In genomic region chr6:95202291-95202790, GRCm38 (mm10) we compare ENCODE assay signal across 10 mouse cellular contexts.
DNase-seq lines count a peak whose midpoint lies in the region; ATAC-seq lines count a peak whose summit lies in the region.
"Had no signal": no experiment of that assay in that cellular context is flagged by ENCODE, and none has a peak within 500 bp of the region (broad histone marks: within the 10 kb centered on the region; RNA-seq: fewer than 3 reads in every experiment).

No protein-coding gene starts in this region.

- H3K27ac ChIP-seq in embryonic facial prominence, embryonic 12.5 days: peak overlapping the region; percentile 83
- peak overlapping the region; percentile 65 for H3K27ac ChIP-seq in hindbrain, embryonic 13.5 days
- peak overlapping the region; percentile 74 for H3K27ac ChIP-seq in midbrain, embryonic 14.5 days (replicated peaks; ENCODE audit: low read depth, low read length)
- H3K27ac ChIP-seq: liver, embryonic 15.5 days had no signal

- no peak overlapping the region for H3K4me3 ChIP-seq in embryonic facial prominence, embryonic 12.5 days
- no peak overlapping the region for H3K4me3 ChIP-seq in hindbrain, embryonic 13.5 days
- H3K4me3 ChIP-seq in midbrain, embryonic 14.5 days (replicated peaks; ENCODE audit: low read depth, low read length): 0 out of 2 replicates have a peak overlapping the region, but pooled peaks have one; percentile 5
- H3K4me3 ChIP-seq: liver, embryonic 15.5 days had no signal

- H3K36me3 ChIP-seq in embryonic facial prominence, embryonic 12.5 days: no peaks in the 10 kb centered on the region
- no peaks in the 10 kb centered on the region for H3K36me3 ChIP-seq in hindbrain, embryonic 13.5 days
- H3K36me3 ChIP-seq in midbrain, embryonic 14.5 days (ENCODE audit: control insufficient read depth, insufficient read depth, low read length): no peaks in the 10 kb centered on the region
- H3K36me3 ChIP-seq: liver, embryonic 15.5 days had no signal

- no peaks in the 10 kb centered on the region for H3K9me3 ChIP-seq in embryonic facial prominence, embryonic 12.5 days
- no peaks in the 10 kb centered on the region for H3K9me3 ChIP-seq in hindbrain, embryonic 13.5 days
- no peaks in the 10 kb centered on the region for H3K9me3 ChIP-seq in midbrain, embryonic 14.5 days (ENCODE audit: control insufficient read depth, low read length)
- H3K9me3 ChIP-seq: liver, embryonic 15.5 days had no signal

- H3K9ac ChIP-seq in embryonic facial prominence, embryonic 12.5 days: no peak overlapping the region
- no peak overlapping the region for H3K9ac ChIP-seq in hindbrain, embryonic 13.5 days
- H3K9ac ChIP-seq in midbrain, embryonic 14.5 days (replicated peaks; ENCODE audit: low read length): no peak overlapping the region
- H3K9ac ChIP-seq: liver, embryonic 15.5 days had no signal

- H3K4me1 ChIP-seq in embryonic facial prominence, embryonic 12.5 days: peaks cover 28% of the 10 kb centered on the region
- peaks cover 24% of the 10 kb centered on the region for H3K4me1 ChIP-seq in hindbrain, embryonic 13.5 days (replicated peaks)
- peaks cover 20% of the 10 kb centered on the region for H3K4me1 ChIP-seq in midbrain, embryonic 14.5 days (ENCODE audit: control insufficient read depth, insufficient read depth, low read length)
- H3K4me1 ChIP-seq: liver, embryonic 15.5 days had no signal

- ATAC-seq in embryonic facial prominence, embryonic 12.5 days (ENCODE audit: insufficient number of reproducible peaks, insufficient read depth, low FRiP score, low TSS enrichment): peak; percentile 69
- ATAC-seq in hindbrain, embryonic 13.5 days (ENCODE audit: low FRiP score): peak; percentile 84
- peak; percentile 72; the same call in 1 of the 2 replicates for ATAC-seq in midbrain, embryonic 14.5 days (ENCODE audit: low FRiP score, low TSS enrichment)

- peak; percentile 22 for DNase-seq in brain, embryonic 18.5 days (ENCODE audit: low read depth, low spot score)
- peak; percentile 77 for DNase-seq in midbrain, embryonic 14.5 days
- DNase-seq in thymus, adult 18-20 months: no peak
- DNase-seq in cerebellum, postnatal 36 days: no peak
- no peak for DNase-seq in lung, postnatal 10 days
- DNase-seq: adrenal gland, adult 8-10 months; gastrocnemius, postnatal 36 days had no signal

- H3K27me3 ChIP-seq in embryonic facial prominence, embryonic 12.5 days: no peaks in the 10 kb centered on the region
- H3K27me3 ChIP-seq in hindbrain, embryonic 13.5 days: no peaks in the 10 kb centered on the region
- H3K27me3 ChIP-seq in midbrain, embryonic 14.5 days (ENCODE audit: control insufficient read depth, insufficient read depth, low read length): peaks cover 5% of the 10 kb centered on the region; the same call in 1 of the 2 replicates
- H3K27me3 ChIP-seq: liver, embryonic 15.5 days had no signal

- 14% methylated on average over 6 of the region's 6 CpGs for WGBS in embryonic facial prominence, embryonic 12.5 days
- 7% methylated on average over 6 of the region's 6 CpGs for WGBS in hindbrain, embryonic 13.5 days
- 5% methylated on average over 6 of the region's 6 CpGs for WGBS in midbrain, embryonic 14.5 days

- peak overlapping the region; percentile 30 for H3K4me2 ChIP-seq in embryonic facial prominence, embryonic 12.5 days (replicated peaks)
- peak overlapping the region; percentile 37 for H3K4me2 ChIP-seq in hindbrain, embryonic 13.5 days
- H3K4me2 ChIP-seq in midbrain, embryonic 14.5 days (ENCODE audit: low read length): peak overlapping the region; percentile 40
- H3K4me2 ChIP-seq: liver, embryonic 15.5 days had no signal

Comparison
In these comparisons a context has a peak if more than half of its experiments do, and no peak if none do; other contexts are left out.
1. DNase-seq: peak in brain, embryonic 18.5 days (single experiment) and midbrain, embryonic 14.5 days (single experiment); none in thymus, adult 18-20 months (0 of 2), cerebellum, postnatal 36 days (0 of 2) and lung, postnatal 10 days (single experiment).
2. Peak in every context shown above with its lines, with median percentiles within 50 percentile points of each other: ATAC-seq, H3K27ac ChIP-seq and H3K4me2 ChIP-seq.